Mouse (Mus musculus) midbrain, embryonic 13.5 days (tissue): ENCODE data around the gene Ttll9. TPM values are rescaled to one million over a fixed set of nuclear protein-coding genes. Genes with fewer than 3 reads are reported as not detected.

ENCODE experiments used
- ATAC-seq: fragments of 200-750 bp; cut with Nextera tagmentation; 2 replicates; pipeline ENCODE4 v1.8.0; 2017; ENCODE audit warnings: mild to moderate bottlenecking, moderate TSS enrichment, moderate library complexity
- H3K27ac ChIP-seq: fragments of 300-500 bp; sonication (generic); 2 replicates; pipeline ENCODE4 v1.5.1; 2015; ENCODE audit warnings: inconsistent platforms, mild to moderate bottlenecking, moderate library complexity
- H3K27me3 ChIP-seq: fragments of 300-500 bp; sonication (generic); 2 replicates; pipeline ENCODE4 v1.6.1; 2015; ENCODE audit warnings: mild to moderate bottlenecking, inconsistent platforms
- H3K36me3 ChIP-seq: fragments of 300-500 bp; sonication (generic); 2 replicates; pipeline ENCODE4 v1.6.1; 2015; ENCODE audit warnings: mild to moderate bottlenecking, inconsistent platforms
- H3K4me1 ChIP-seq: fragments of 300-500 bp; sonication (generic); replicated peaks from 2 replicates; pipeline ENCODE4 v1.6.1; 2015; ENCODE audit warnings: inconsistent platforms
- H3K4me2 ChIP-seq: fragments of 300-500 bp; sonication (generic); replicated peaks from 2 replicates; pipeline ENCODE4 v1.6.1; 2015; ENCODE audit warnings: moderate library complexity, mild to moderate bottlenecking, inconsistent platforms
- H3K4me3 ChIP-seq: fragments of 300-500 bp; sonication (generic); replicated peaks from 2 replicates; pipeline ENCODE4 v1.5.1; 2015; ENCODE audit warnings: mild to moderate bottlenecking, inconsistent platforms
- H3K9ac ChIP-seq: fragments of 300-500 bp; sonication (generic); replicated peaks from 2 replicates; pipeline ENCODE4 v1.6.1; 2015; ENCODE audit warnings: mild to moderate bottlenecking, inconsistent platforms
- H3K9me3 ChIP-seq: fragments of 300-500 bp; sonication (generic); 2 replicates; pipeline ENCODE4 v1.6.1; 2016; ENCODE audit warnings: mild to moderate bottlenecking, inconsistent platforms
- WGBS: fragments of 180-500 bp; shearing (Covaris S2); methylation state at CpG from one replicate; pipeline ENCODE4 v1.1.7; 2015; 5-methylcytosine and 5-hydroxymethylcytosine counted together
- polyA plus RNA-seq: library from polyadenylated mRNA; unstranded; fragments of >200 nt; fragmentation: Nextera tagmentation; extraction: Ambion mirVana; gene quantifications from 2 replicates; pipeline ENCODE4 v1.2.1, GENCODE M21; 2015

Gene Ttll9
- polyA plus RNA-seq, 1 experiment from 2014 or later: 3.4 TPM

DNA sequence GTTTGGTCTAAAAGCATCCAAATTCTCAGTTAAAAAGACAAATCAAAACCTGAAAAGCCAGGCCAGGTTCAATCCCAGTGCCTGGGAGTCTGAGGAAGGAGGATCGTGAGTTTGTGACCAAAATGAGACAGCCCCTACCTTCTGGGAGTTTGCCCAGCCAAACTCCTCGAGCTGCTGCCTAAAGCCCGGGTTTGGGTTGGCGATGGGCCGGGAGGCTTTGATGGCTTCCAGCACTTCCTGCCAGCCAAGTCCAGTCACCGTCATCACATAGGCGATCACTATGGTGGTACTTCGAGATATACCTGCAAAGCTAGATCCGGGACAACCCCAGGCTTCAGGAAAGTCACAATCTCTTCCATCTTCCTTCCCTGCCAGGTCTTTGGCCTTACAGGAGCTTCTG, 18.3 kb upstream of the Ttll9 start:
- Histone ChIP-seq H3K27me3 (peaks cover 77% of the 10 kb centered on the region), H3K9ac (no peak overlapping the region), H3K36me3 (no peaks in the 10 kb centered on the region), H3K9me3 (no peaks in the 10 kb centered on the region), H3K27ac (no peak overlapping the region), H3K4me2 (0 out of 2 replicates have a peak overlapping the region, but pooled peaks have one; percentile 87), H3K4me3 (no peak overlapping the region), H3K4me1 (peaks cover 16% of the 10 kb centered on the region)
- WGBS: 64% methylated on average over 9 of the region's 9 CpGs
- ATAC-seq: no peak

DNA sequence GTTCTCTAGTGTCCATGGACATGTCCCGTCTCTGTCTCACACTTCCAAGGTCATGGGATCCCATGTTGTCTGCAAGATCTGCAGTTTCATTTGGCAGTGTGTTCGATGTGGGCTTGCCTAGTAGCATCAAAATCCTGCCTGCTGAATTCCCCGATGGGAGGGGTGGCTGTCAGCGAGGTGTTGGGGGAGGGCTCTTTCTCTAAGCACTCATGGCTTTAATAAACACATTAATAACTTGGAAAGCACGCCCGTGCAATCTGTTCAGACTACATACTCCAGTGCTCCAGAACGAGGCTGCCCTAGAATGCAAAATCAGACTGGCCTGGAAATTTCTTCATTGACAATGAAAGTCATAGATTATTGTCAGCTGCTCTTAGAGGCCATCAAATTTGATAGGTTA, 15.2 kb upstream of the Ttll9 start:
- no peak overlapping the region for H3K27ac ChIP-seq
- H3K9ac ChIP-seq: 0 out of 2 replicates have a peak overlapping the region, but pooled peaks have one; percentile 17
- WGBS: 67% methylated on average over 7 of the region's 7 CpGs

DNA sequence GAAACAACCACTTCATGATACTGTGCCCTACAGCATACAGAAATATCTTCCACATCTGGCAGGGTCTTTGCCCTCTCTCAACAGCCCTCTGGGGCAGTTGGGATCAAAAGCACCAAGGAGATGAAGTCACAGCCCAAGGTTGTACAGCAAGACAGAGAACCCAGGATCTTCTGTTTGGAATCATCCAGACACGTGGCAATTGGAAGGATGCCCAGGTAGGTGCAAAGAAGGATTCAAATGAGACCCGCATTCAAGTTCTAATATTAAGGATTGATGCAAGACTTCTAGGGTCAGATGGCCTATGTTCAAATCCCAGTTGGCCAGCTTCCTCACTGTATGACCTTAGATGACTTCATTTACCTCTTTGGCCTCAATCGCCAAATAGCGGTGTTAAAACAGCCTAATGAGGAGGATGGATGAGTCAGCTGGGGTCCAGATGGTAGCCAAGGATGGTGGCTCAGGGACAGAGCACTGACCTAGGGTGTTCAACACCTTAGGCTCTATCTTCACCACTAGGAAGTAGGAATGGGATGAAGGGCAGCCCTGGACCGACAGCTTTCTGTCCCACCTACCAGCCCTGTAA, 13.8 kb upstream of the Ttll9 start:
- no peaks in the 10 kb centered on the region for H3K36me3 ChIP-seq
- no peak overlapping the region for H3K27ac ChIP-seq
- H3K4me2 ChIP-seq: no peak overlapping the region
- H3K9ac ChIP-seq: no peak overlapping the region
- H3K4me3 ChIP-seq: no peak overlapping the region
- WGBS: 91% methylated on average over 5 of the region's 5 CpGs
- peaks cover 20% of the 10 kb centered on the region for H3K4me1 ChIP-seq
- ATAC-seq: no peak
- H3K27me3 ChIP-seq: peaks cover 53% of the 10 kb centered on the region
- no peaks in the 10 kb centered on the region for H3K9me3 ChIP-seq

More for the DNA sequence above, 15.2 kb upstream of the Ttll9 start:
- no peaks in the 10 kb centered on the region for H3K36me3 ChIP-seq
- H3K4me1 ChIP-seq: peaks cover 28% of the 10 kb centered on the region
- H3K27me3 ChIP-seq: peaks cover 68% of the 10 kb centered on the region
- H3K4me2 ChIP-seq: no peak overlapping the region
- no peaks in the 10 kb centered on the region for H3K9me3 ChIP-seq
- H3K4me3 ChIP-seq: no peak overlapping the region
- no peak for ATAC-seq

DNA sequence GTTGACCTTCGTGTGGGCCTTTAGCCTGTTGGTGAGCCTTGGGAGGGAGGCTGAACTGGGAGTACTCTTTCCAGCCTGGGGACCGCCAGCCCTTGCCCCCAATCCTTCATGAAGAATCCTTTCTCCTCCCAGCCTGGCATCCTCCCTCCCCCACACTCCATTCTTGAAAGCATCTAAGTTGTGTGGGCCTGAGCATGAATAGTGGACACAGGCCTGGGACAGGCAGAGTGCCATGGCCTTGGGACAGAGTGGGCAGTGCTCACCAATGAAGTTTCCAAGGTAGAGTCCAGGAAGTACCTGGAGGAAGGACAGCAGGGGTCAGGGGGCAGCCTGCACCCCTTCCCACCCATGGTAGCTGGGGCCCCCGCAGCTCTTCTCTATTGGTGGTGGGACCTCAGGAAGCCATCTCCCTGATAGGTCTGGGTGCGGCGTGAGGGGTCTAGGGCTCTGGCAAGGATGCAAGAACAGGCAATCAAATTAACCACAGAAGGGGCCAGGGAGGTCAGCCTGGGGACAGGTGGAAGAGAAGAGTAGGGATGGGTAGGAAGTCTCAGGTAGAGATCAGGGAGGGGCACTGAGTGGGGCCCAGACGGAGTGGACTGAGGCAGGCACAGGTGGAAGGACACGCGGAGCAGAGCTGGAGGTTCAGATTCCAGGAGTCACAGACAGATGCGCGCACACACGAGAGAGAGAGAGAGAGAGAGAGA, 11.8 kb upstream of the Ttll9 start:
- peaks cover 43% of the 10 kb centered on the region for H3K27me3 ChIP-seq
- 37% methylated on average over 11 of the region's 11 CpGs for WGBS

DNA sequence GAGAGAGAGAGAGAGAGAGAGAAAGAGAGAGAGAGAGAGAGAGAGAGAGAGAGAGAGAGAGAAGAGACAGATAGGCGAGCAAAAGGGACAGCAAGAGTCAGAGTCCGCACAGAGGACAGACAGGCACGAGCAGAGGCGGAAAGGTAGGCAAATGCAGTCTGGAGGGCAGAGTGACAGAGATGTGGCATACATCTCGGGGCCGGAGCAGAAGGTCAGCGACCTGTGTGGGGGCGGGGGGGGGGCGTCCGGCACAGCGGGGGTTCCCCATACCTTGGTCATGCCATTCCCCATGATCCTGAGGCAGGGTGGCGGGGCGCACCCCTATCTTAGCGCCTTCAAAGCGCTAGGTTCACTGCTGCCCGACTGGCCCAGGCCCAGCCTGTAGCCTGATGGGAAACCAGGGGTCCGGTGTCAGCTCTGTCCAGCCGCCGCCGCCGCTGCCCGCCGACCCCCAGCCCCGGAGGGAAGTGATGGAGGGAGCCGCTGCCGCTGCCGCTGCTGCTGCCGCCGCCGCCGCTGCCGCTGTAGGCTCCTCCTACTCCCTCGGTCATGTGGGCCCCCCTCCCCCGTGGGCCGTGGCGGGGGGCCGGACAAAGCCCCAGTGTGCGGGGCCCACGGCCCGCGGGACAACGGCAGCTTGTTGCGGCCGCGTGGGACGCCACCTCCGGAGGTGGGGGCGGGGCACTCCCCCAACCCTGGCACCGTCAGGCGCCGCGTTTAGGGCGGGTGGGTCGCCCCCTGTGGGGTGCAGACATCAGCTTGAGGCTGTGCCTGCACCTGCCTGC, 11.0 kb upstream of the Ttll9 start, which contains the start of gene Dusp15:
Dusp15 (minus strand) TSS at position 634 of the 785 bp plus-strand sequence.
- 1% methylated on average over 48 of the region's 54 CpGs for WGBS
- Histone ChIP-seq H3K4me3 (peak within 1 kb of the TSS; percentile 72), H3K27me3 (peaks cover 38% of the 10 kb centered on the region)

More for the DNA sequence above, 11.8 kb upstream of the Ttll9 start:
- H3K27ac ChIP-seq: no peak overlapping the region
- H3K4me2 ChIP-seq: peak overlapping the region; percentile 92
- no peaks in the 10 kb centered on the region for H3K9me3 ChIP-seq
- peak; percentile 61 for ATAC-seq
- H3K36me3 ChIP-seq: no peaks in the 10 kb centered on the region
- peak overlapping the region; percentile 72 for H3K4me3 ChIP-seq
- H3K4me1 ChIP-seq: peaks cover 17% of the 10 kb centered on the region
- peak overlapping the region; percentile 91; the same call in 1 of the 2 replicates for H3K9ac ChIP-seq

DNA sequence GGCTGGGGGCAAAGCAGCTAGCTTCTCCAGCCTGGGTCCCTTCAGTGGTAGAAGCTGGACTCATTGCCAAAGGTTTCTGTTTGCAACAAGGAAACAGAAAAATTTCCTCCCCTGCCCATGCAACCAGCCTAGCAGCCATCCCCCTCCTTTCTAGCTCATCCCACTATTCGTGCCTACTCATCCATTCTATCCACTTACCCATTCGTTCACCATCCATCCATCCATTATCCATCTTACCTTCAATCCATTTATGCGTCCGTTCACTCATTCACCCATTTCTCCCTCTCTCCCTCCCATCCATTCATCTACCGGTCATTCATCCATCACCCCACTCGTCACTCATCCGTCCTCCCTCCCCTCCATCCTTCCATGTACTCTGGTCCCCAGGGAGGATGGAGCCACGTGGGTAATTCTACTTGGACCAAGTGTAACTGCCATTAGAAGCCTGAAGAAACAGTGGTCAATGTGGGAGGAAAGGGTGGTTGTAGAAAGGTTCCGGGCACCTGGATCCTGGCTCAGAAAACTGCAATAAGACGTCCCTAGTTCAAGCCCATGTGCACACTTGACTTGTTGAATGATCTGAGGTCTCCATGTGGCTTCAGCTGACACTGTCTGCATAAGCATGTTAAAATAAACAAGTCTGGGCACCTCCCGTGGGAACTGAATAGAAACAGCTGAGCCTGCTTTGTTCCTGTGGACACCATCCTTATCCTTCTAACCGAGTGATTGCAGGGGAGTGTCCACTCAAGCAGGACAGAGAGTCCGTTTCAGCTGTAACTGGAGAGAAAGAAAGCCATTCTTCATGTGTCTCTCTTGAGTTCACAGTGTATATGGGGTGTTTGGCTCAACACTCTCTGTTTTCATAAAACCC, 10.2 kb upstream of the Ttll9 start:
- peak overlapping the region; percentile 76 for H3K27ac ChIP-seq
- H3K36me3 ChIP-seq: no peaks in the 10 kb centered on the region
- peak overlapping the region; percentile 91 for H3K9ac ChIP-seq
- 11% methylated on average over 13 of the region's 13 CpGs for WGBS
- H3K4me3 ChIP-seq: peak overlapping the region; percentile 72
- H3K4me2 ChIP-seq: peak overlapping the region; percentile 92
- peak; percentile 13 for ATAC-seq
- peaks cover 40% of the 10 kb centered on the region for H3K27me3 ChIP-seq
- peaks cover 17% of the 10 kb centered on the region for H3K4me1 ChIP-seq
- no peaks in the 10 kb centered on the region for H3K9me3 ChIP-seq

More for the DNA sequence above, 11.0 kb upstream of the Ttll9 start, which contains the start of gene Dusp15:
- Histone ChIP-seq H3K9me3 (no peaks in the 10 kb centered on the region), H3K27ac (peak within 1 kb of the TSS; percentile 76), H3K36me3 (no peaks in the 10 kb centered on the region), H3K4me1 (peaks cover 17% of the 10 kb centered on the region), H3K9ac (peak within 1 kb of the TSS; percentile 91), H3K4me2 (peak within 1 kb of the TSS; percentile 92)
- ATAC-seq: peak; percentile 80

DNA sequence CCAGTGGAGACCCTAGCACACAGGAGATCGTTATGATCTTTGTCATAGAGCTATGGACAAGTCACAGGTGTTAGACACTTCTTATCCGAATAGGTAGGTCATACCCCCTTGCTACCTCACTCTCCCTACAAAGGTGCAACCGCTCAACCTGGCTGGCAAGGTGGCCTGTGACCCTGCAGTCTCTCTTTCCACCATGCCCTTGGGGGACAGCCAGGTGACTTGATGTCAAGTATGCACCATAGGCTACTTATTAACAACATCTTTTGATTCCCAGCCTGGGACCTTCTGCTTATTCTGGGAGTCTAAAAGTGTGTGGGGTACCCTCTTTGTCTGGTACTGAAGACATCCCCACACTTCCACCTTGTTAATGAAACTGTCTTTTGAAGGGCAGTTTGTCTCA, 4.2 kb upstream of the Ttll9 start:
- Histone ChIP-seq H3K27ac (no peak overlapping the region), H3K9ac (no peak overlapping the region), H3K4me3 (no peak overlapping the region), H3K4me2 (no peak overlapping the region), H3K9me3 (no peaks in the 10 kb centered on the region), H3K36me3 (no peaks in the 10 kb centered on the region), H3K4me1 (peaks cover 8% of the 10 kb centered on the region; the same call in 1 of the 2 replicates), H3K27me3 (peaks cover 22% of the 10 kb centered on the region; the same call in 1 of the 2 replicates)
- ATAC-seq: no peak
- 81% methylated on average over 3 of the region's 3 CpGs for WGBS

DNA sequence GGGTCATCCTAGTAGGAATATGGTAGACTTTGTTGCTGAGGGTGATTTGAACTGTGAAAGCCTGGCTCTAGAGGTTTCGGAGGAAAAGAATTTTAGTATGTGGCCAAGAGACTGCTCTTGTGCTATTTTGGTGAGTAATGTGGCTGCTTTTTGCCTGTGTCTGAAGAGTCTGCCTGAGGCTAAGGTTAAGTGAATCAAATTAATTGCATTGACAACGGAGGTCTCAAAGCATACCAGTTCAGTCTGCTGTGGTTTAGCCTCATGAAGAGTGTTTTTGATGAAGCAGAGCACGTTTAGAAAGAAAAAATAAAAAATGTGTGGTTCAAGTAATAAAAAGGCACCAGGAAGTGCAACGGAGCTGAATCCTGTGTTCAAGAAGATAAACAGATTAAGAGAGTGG, 3.3 kb downstream of the Ttll9 start:
- no peaks in the 10 kb centered on the region for H3K36me3 ChIP-seq
- 0 out of 2 replicates have a peak, but pooled peaks cover 2% of the 10 kb centered on the region for H3K27me3 ChIP-seq
- H3K4me3 ChIP-seq: no peak overlapping the region
- no peak overlapping the region for H3K27ac ChIP-seq
- no peak overlapping the region for H3K4me2 ChIP-seq
- H3K9ac ChIP-seq: no peak overlapping the region
- no peaks in the 10 kb centered on the region for H3K9me3 ChIP-seq
- ATAC-seq: no peak
- WGBS: 73% methylated on average over 4 of the region's 4 CpGs
- H3K4me1 ChIP-seq: peaks cover 8% of the 10 kb centered on the region; the same call in 1 of the 2 replicates

DNA sequence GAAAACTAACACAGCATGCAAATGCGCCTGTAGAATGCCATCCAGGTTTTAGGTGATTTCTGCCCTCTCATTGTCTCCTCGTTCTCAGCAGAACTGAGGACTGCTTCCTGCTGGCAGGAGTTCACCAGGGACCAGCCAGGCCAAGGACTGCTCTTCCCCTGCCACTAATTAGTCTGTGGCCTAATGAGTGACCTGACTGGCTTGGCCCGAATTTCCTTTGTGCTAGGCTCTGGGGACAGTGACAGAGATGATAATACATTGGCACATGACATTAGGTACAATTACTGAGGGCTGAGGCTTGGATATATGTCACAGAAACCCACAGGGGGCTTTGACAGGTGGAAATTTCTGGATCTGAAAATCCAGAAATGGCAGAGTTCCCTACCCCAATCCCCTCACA, 14.7 kb downstream of the Ttll9 start:
- no peaks in the 10 kb centered on the region for H3K9me3 ChIP-seq
- no peaks in the 10 kb centered on the region for H3K4me1 ChIP-seq
- WGBS: 57% methylated on average over 3 of the region's 3 CpGs
- no peak overlapping the region for H3K4me2 ChIP-seq
- H3K36me3 ChIP-seq: no peaks in the 10 kb centered on the region
- H3K27me3 ChIP-seq: no peaks in the 10 kb centered on the region
- H3K27ac ChIP-seq: no peak overlapping the region
- H3K4me3 ChIP-seq: no peak overlapping the region
- ATAC-seq: no peak
- no peak overlapping the region for H3K9ac ChIP-seq

DNA sequence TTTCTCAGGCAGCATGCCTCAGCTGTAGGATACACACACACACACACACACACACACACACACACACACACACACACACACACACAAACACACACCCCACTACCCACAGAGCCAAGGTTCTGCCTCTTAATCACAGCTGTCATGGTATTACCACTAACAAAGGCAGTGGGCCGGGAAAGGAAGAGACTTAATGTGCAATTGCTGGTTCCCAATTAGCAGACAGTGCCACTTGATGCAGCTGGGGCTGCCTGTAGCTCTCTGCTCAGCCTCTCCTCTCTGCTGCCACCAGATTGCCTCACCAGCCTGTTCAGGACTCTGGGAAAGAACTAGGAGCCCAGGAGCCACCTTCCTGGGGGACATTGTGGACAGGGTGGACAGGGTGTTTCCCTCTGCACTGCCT, 23.3 kb downstream of the Ttll9 start:
- Histone ChIP-seq H3K4me1 (peaks cover 8% of the 10 kb centered on the region; the same call in 1 of the 2 replicates), H3K9me3 (no peaks in the 10 kb centered on the region), H3K27me3 (no peaks in the 10 kb centered on the region), H3K9ac (peak overlapping the region; percentile 48), H3K36me3 (no peaks in the 10 kb centered on the region), H3K27ac (no peak overlapping the region), H3K4me2 (no peak overlapping the region), H3K4me3 (no peak overlapping the region)
- peak; percentile 58; the same call in 1 of the 2 replicates for ATAC-seq
- WGBS: 8% methylated on average over 1 of the region's 1 CpGs

DNA sequence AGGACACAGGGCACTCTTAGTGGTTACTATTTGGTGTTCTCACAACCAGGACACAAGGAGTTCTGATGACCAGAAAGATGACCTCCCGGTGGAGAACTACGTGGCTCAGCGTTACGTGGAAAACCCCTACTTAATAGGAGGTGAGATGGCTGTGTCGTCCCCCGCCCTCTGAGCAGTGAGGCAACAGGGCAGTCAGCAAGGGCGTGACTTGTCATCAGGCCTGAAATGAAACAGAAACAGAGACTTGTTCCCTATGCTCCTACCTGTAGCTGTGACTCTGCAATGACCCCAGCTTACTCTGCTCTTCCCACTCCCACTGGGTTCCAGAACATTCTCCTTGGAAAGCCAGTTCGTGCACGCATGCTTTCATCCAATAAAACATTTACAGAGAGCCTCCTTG, 29.2 kb downstream of the Ttll9 start:
- no peak overlapping the region for H3K4me3 ChIP-seq
- ATAC-seq: no peak
- no peaks in the 10 kb centered on the region for H3K36me3 ChIP-seq
- H3K9ac ChIP-seq: no peak overlapping the region
- H3K27ac ChIP-seq: no peak overlapping the region
- no peaks in the 10 kb centered on the region for H3K27me3 ChIP-seq
- 91% methylated on average over 9 of the region's 9 CpGs for WGBS
- H3K4me1 ChIP-seq: 0 out of 2 replicates have a peak, but pooled peaks cover 3% of the 10 kb centered on the region
- H3K9me3 ChIP-seq: no peaks in the 10 kb centered on the region
- no peak overlapping the region for H3K4me2 ChIP-seq
